Mouse (Mus musculus): ENCODE results near the gene Dnaja3. TPM values are rescaled to one million over a fixed set of nuclear protein-coding genes. Genes with fewer than 3 reads are reported as not detected.
"Not testable (repeated sequence)": the region's sequence is repeated elsewhere in the genome, so short reads cannot be mapped to it uniquely, and the experiment has no call there.

Dnaja3 gene
- total RNA-seq, 2 experiments from 2014 or later = 61.0 to 66.2 TPM

DNA sequence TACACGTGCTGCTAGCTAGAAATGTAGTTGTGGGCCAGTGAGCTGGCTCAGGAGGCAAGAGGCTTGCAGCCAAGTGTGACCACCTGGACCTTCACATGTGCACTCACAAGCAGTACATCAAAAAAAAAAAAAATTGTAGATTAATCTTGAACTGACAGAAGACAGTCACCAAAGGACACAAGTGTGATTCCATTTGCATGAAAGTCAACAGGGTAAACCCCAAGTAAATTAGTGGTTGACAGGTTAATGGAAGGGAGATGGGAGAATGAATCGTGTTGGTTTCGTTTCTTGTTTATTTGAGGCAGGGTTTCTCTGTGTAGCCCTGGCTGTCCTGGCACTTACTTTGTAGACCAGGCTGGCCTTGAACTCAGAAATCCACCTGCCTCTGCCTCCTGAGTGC is 78.1 kb downstream of the Dnaja3 start:
- no peak for DNase-seq (ENCODE audit: low spot score in 2 of 2)

GRCm38 (mm10) chr16:4718753-4719518 is 79.1 kb downstream of the Dnaja3 start, which contains the start of gene Nmral1:
Nmral1 (minus strand) TSS chr16:4719356.
- peak; percentile 60 to 73 for DNase-seq (ENCODE audit: low spot score in 2 of 2)

DNA sequence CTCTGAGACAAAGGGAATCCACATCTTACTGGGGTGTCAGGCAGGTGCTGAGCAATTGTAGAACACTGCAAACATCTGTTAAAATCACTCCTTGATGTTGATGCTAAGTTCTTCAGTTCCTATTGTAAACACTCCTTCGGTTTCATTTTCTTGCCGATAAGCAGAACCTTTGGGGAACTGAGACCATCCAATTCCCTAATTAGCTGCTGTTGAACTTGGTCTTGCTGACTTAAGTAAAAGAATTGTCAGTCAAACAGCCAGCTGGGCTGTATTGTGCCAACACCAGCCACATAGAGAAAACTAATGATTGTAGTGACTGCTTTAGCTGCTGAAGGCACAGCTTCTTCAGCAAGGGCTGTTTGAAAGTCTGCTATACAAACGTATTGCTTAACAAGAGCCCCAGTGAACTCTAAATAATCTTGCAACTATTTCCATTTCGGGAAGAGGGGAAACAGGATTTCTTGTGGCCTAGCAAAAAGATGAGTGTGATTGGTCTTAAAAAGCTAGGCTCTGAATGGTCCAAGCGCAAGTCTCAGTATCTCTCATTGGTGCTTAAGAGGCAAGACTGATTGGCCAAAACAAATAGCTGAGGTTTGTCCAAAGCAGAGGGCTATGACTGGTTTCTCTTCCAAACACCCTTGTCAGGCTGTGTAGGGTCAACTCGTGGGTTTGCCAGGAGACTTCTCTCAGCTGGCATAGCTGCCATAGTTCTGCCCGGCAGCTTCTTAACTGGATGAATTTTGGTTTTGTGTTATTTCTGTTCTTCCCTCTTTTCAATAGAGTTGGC is 82.5 kb downstream of the Dnaja3 start:
- DNase-seq (ENCODE audit: low spot score in 2 of 2) = peak in 1 of 2 experiments; percentile 30

DNA sequence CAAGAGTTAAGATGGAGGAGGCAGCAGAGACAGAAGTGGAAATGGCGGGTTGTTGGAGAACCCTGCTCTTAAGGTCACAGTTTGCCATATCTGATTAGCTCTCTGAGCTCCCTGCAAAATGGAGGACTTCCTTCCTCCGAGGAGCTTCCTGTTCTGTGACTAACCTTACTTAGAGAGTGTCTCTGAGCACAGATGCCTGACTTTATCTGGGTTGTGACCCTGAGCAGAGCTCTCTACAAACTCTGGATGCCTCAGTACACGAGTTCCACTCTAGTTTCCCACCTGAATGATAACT is 83.1 kb downstream of the Dnaja3 start:
- DNase-seq (ENCODE audit: low spot score in 2 of 2) = no peak

- DNase-seq (ENCODE audit: low spot score in 2 of 2) = no peak
Observed at GRCm38 (mm10) chr16:4725266-4725665, 85.5 kb downstream of the Dnaja3 start.

- peak; percentile 91 to 92 for DNase-seq (ENCODE audit: low spot score in 2 of 2)
Observed at GRCm38 (mm10) chr16:4725780-4726527, 86.2 kb downstream of the Dnaja3 start, which contains the start of gene Hmox2. Hmox2 (plus strand) TSS chr16:4726361.

- no peak for DNase-seq (ENCODE audit: low spot score in 2 of 2)
Observed at GRCm38 (mm10) chr16:4726528-4727128, 86.8 kb downstream of the Dnaja3 start.

DNA sequence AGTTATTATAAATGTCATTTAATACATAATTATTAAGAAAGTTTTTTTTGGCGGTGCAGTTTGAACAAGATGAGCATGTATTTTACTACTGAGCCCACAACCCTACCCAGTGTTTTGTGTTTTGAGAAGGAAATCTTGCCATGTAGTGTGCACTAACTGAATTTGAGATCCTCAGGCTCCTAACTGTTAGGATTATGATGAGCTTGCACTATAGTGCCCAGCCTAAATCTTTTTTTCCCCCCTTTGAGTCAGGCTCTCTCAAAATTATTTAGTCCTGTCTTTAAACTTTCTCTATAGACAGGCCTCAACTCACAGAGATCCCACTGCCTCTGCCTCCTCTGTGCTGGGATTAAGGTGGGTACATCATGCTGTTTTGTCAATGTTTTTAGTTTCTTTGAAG is 87.7 kb downstream of the Dnaja3 start:
- no peak for DNase-seq (ENCODE audit: low spot score in 2 of 2)

DNA sequence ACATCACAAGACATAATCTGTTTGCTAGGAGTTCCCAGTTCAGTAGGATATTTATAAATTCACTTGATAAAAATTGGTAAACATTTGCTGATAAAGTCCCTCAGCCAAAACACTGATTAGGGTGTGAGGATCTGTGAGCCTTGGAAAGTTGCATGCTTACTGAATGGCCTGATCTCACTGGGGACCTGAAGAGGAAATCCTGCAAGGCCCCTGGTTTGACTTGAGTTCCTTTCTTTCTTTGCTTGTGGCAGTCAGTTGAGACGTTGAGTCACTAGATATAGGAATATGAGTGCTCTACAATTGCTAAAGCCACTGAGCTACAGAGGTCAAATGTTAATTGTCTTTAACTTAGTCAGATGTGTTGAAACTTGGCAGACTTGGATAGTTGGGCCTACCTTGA is 88.2 kb downstream of the Dnaja3 start:
- no peak for DNase-seq (ENCODE audit: low spot score in 2 of 2)

DNA sequence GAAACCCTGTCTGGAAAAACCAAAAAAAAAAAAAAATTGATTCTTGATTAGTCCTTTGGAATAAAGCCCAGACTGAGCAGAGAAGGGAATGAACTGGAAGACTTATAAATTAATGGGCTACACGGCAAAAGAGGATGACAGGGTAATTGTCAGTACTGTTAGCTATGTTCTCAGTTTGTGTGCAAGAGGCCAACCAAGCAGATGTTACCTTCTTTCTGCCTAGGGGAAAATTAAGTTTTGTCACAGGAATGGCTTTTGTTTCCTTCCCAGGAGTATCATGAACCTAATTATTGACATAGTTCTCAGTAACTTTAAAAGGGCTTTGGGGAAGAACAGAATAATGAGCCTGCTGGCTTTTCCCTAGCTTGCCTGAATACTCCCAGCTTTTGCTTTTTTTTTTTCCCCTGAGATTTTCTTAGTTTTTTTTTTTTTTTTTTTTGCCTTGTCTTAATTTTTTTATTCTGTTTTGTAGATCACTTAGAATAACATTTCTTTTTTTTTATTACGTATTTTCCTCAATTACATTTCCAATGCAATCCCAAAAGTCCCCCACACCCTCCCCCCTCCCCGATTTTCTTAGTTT is 91.1 kb downstream of the Dnaja3 start:
- DNase-seq (ENCODE audit: low spot score in 2 of 2) = no peak

- DNase-seq (ENCODE audit: low spot score in 2 of 2) = no peak
Observed at GRCm38 (mm10) chr16:4736262-4736661, 96.5 kb downstream of the Dnaja3 start.

- DNase-seq (ENCODE audit: low spot score in 2 of 2) = no peak
Observed at GRCm38 (mm10) chr16:4739994-4740393, 100.2 kb downstream of the Dnaja3 start.

- no peak for DNase-seq (ENCODE audit: low spot score in 2 of 2)
Observed at GRCm38 (mm10) chr16:4742186-4742585, 102.4 kb downstream of the Dnaja3 start.

DNA sequence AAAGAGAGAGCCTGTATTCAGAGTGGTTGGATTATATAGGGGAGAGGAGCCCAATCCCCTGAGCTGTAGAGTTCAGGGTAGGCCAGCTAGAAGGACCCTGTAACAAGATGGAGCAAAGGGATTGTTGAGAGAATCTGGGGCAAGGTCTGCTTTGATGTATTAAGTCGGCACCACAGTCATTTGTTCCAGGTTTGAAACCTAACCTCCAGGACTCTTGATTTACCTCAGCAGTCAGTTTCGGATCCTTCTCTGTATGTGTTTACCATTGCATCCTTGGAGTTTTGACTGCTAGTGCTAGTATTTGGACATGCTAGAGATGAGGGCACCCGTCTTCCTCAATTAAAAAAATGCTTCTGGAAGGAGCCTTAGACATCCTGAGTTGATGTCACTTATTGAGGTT is 112.4 kb downstream of the Dnaja3 start:
- no peak for DNase-seq (ENCODE audit: low spot score in 2 of 2)

DNA sequence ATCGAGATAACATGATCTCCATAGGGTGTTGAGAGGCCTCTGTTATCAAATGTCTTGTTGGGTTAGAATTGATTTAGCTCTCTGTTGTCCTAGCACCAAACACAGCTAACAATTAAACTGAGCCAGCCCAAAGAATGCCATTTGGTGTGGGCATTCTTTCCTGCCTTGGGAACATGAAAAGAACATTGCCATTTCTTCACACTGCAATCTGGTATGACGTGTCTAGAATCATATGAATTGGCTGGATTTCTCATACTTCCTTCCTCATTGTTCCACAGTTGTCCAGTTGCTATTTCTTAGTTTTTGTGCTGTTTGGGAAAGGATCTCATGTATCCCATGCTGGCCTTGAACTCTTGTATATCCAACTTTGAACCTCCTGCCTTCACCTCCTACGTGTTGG is 114.3 kb downstream of the Dnaja3 start:
- no peak for DNase-seq (ENCODE audit: low spot score in 2 of 2)

DNA sequence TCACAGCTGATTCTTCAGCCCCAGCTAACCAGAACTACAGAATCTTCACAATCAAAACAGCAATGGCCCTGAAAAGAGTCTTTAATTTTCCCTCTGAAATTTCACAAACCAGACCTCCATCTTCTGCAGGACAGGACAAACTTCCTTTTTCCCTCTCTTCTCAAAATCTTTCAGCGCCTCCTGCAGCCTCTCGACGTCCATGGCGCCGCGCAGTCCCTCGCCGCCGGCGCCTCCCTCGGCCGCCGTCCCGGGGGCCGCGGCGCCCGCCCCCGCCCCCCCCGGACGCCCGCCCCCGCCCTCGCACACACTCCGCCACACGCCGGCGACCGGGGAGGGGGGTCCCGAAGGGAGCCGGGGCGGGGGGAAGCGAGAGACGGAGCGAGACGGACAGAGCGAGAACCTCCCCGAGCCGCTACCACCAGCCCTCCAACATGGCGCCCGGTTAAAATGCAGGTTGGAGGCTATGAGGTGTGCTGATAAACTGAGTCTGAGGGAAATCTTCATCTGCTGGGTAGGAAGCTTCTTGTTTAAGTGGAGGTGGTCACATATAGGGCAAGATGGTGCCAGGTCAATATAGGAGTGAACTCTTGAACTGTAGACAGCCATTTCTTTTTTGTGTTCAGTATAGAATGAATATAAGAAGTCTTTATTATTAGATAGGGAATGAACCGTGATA is 117.0 kb downstream of the Dnaja3 start:
- DNase-seq (ENCODE audit: low spot score in 2 of 2) = not testable (repeated sequence)
